Mouse (Mus musculus) lung, embryonic 16.5 days (tissue): ENCODE measurements around the gene Galnt15. TPM values are rescaled to one million over a fixed set of nuclear protein-coding genes. Genes with fewer than 3 reads are reported as not detected.

ENCODE experiments used
- polyA plus RNA-seq: library from polyadenylated mRNA; unstranded; fragments of >200 nt; fragmentation: Nextera tagmentation; extraction: Ambion mirVana; gene quantifications from 2 replicates; pipeline ENCODE4 v1.2.1, GENCODE M21; 2015

The Galnt15 gene
- polyA plus RNA-seq, 1 experiment from 2014 or later, result 0.15 TPM

Other genes with a start within 250 kb of the Galnt15 start
- gene Ankrd28, start 198.3 kb upstream of the Galnt15 start, polyA plus RNA-seq, result 7.0 TPM in 2 replicates
- 15.8 and 18.6 TPM in 2 replicates for gene Oxnad1, start 56.4 kb downstream of the Galnt15 start, polyA plus RNA-seq
- gene Dph3, start 56.7 kb downstream of the Galnt15 start, polyA plus RNA-seq, result 76.6 and 77.1 TPM in 2 replicates
- gene Msmb, start 113.0 kb downstream of the Galnt15 start, polyA plus RNA-seq, result not detected in 2 replicates
- 106 and 108 TPM in 2 replicates for gene Ncoa4, start 130.9 kb downstream of the Galnt15 start, polyA plus RNA-seq
- 208 and 224 TPM in 2 replicates for gene Timm23, start 172.9 kb downstream of the Galnt15 start, polyA plus RNA-seq
- 29.9 and 32.9 TPM in 2 replicates for gene Parg, start 173.0 kb downstream of the Galnt15 start, polyA plus RNA-seq